Mouse (Mus musculus): ENCODE measurements at regions not wholly inside any gene's neighbourhood (a gene's known extent, or its start where the extent isn't known, plus 50 kb on each side); places are given as distances from the start of the nearest gene placed in this dataset.

DNA sequence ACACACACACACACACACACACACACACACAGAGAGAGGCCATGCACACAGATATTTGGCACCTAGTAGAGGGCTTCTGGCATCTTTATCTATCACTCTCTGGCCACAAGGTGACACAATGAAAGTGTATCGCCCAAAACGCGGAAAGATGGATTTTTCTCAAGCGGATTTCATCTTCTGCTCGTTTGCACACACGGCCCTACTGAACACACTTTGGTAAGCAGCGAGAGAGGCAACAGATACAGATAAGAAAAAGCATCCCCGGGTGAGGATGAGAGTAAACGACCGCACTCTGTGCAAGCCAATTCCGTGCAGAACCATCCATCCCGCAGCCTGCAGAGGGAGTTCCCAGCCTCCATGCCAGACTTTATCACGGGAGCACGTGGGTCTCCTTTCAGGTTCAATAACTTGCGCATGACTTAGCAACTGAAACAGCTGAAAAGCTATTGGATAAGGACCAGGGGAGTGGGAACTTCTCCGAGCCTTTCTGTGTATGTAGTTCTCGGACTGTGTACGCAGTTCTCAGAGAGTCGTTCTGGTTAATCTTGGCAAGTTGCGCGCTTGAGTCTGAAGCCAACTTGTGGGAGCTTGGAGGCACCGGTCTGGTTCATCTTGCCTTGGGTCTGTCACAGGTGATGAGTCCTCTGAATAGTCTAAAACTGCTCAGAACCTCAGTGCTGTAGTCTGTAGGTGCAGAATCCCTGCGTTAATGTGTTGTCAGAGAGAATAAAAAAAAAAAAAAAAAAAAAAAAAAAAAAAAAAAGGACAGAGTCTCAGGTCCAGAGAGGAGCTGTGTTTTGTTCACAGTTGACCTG, 97.2 kb upstream of the Tmem178 start:
- H3K4me1 ChIP-seq = peaks cover 14% of the 10 kb centered on the region
- 44% methylated on average over 23 of the region's 23 CpGs for WGBS
- H3K4me2 ChIP-seq = peak overlapping the region; percentile 35
- H3K27me3 ChIP-seq = no peaks in the 10 kb centered on the region
- H3K27ac ChIP-seq = peak overlapping the region; percentile 57
- peak; percentile 91 for ATAC-seq
- H3K36me3 ChIP-seq (ENCODE audit: poor library complexity, severe bottlenecking) = no peaks in the 10 kb centered on the region
- H3K9me3 ChIP-seq (replicated peaks) = no peaks in the 10 kb centered on the region
- H3K4me3 ChIP-seq = no peak overlapping the region; the same call in 1 of the 2 replicates
- H3K9ac ChIP-seq = no peak overlapping the region

DNA sequence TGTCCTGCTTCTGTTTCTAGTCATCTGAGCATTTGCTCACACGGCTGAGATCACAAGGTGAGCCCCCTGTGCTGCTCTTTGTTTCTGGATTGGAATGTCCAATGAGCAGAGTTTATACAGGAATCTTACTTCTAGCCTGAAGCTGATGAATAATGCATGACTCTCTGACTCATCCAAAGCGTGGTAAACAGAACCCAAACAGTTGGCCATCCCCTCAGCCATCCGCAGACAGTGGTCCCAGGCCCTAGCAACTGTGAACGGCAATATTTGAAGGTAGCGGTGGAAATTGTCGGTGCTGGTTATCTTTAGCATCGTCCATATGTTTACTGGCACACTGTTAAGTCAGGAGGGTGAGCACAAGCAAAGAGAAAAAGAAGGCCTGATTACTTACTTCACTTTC, 99.1 kb upstream of the Tmem178 start:
- H3K4me1 ChIP-seq = peaks cover 14% of the 10 kb centered on the region
- H3K9ac ChIP-seq = no peak overlapping the region
- WGBS = 50% methylated on average over 7 of the region's 7 CpGs
- no peaks in the 10 kb centered on the region for H3K9me3 ChIP-seq (replicated peaks)
- no peaks in the 10 kb centered on the region for H3K27me3 ChIP-seq
- H3K4me2 ChIP-seq = no peak overlapping the region
- H3K36me3 ChIP-seq (ENCODE audit: poor library complexity, severe bottlenecking) = no peaks in the 10 kb centered on the region
- H3K4me3 ChIP-seq = no peak overlapping the region
- peak; percentile 50; the same call in 1 of the 2 replicates for ATAC-seq
- no peak overlapping the region for H3K27ac ChIP-seq

- Histone ChIP-seq H3K4me3 (no peak overlapping the region), H3K4me2 (no peak overlapping the region), H3K9ac (no peak overlapping the region), H3K27ac (no peak overlapping the region), H3K4me1 (peaks cover 10% of the 10 kb centered on the region), H3K36me3 (ENCODE audit: poor library complexity, severe bottlenecking) (no peaks in the 10 kb centered on the region), H3K27me3 (no peaks in the 10 kb centered on the region), H3K9me3 (replicated peaks) (no peaks in the 10 kb centered on the region)
- 92% methylated on average over 4 of the region's 4 CpGs for WGBS
- no peak for ATAC-seq
These were observed 102.5 kb upstream of the Tmem178 start for GRCm38 (mm10) chr17:80841903-80842302.

- Histone ChIP-seq H3K4me2 (no peak overlapping the region), H3K4me3 (no peak overlapping the region), H3K9me3 (replicated peaks) (no peaks in the 10 kb centered on the region), H3K36me3 (ENCODE audit: poor library complexity, severe bottlenecking) (no peaks in the 10 kb centered on the region), H3K27ac (no peak overlapping the region), H3K27me3 (no peaks in the 10 kb centered on the region), H3K9ac (no peak overlapping the region), H3K4me1 (peaks cover 5% of the 10 kb centered on the region; the same call in 1 of the 2 replicates)
- ATAC-seq = no peak
- 81% methylated on average over 6 of the region's 6 CpGs for WGBS
These were observed 103.5 kb upstream of the Tmem178 start for GRCm38 (mm10) chr17:80840896-80841295.

GRCm38 (mm10) chr17:80840452-80840851, 104.0 kb upstream of the Tmem178 start:
- no peak overlapping the region for H3K27ac ChIP-seq
- H3K27me3 ChIP-seq = no peaks in the 10 kb centered on the region
- no peak for ATAC-seq
- H3K9me3 ChIP-seq (replicated peaks) = no peaks in the 10 kb centered on the region
- no peaks in the 10 kb centered on the region for H3K36me3 ChIP-seq (ENCODE audit: poor library complexity, severe bottlenecking)
- no peak overlapping the region for H3K4me3 ChIP-seq
- WGBS = 91% methylated on average over 4 of the region's 4 CpGs
- H3K9ac ChIP-seq = no peak overlapping the region
- peaks cover 4% of the 10 kb centered on the region; the same call in 1 of the 2 replicates for H3K4me1 ChIP-seq
- no peak overlapping the region for H3K4me2 ChIP-seq

DNA sequence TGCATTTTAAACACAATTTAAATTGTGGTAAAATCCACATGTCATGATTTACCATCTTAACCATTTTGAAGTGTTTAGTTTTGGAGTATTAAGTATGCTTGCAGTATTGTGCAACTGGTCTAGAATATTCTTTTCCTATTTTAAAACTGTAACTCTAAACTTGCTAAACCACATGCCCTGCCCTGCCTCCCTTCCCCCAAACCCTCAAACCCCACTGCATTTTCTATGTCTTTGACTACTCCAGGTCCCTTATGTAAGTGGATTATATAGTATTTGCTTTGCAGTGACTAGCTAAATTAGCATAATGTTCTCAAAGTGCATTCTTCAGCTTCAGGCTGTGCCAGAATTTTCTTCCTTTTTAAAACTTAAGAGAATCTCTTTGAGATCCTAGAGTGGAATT, 106.4 kb upstream of the Map4k3 start:
- no peaks in the 10 kb centered on the region for H3K4me1 ChIP-seq
- no peak for ATAC-seq
- H3K4me3 ChIP-seq = no peak overlapping the region
- no peaks in the 10 kb centered on the region for H3K27me3 ChIP-seq
- no peaks in the 10 kb centered on the region for H3K9me3 ChIP-seq (replicated peaks)
- no peak overlapping the region for H3K27ac ChIP-seq
- no peaks in the 10 kb centered on the region for H3K36me3 ChIP-seq (ENCODE audit: poor library complexity, severe bottlenecking)
- no peak overlapping the region for H3K9ac ChIP-seq
- H3K4me2 ChIP-seq = no peak overlapping the region

- no peaks in the 10 kb centered on the region for H3K4me1 ChIP-seq
- H3K27me3 ChIP-seq = no peaks in the 10 kb centered on the region
- no peak for ATAC-seq
- no peak overlapping the region for H3K9ac ChIP-seq
- no peak overlapping the region for H3K27ac ChIP-seq
- H3K4me3 ChIP-seq = no peak overlapping the region
- WGBS = 27% methylated on average over 5 of the region's 5 CpGs
- H3K9me3 ChIP-seq (replicated peaks) = no peaks in the 10 kb centered on the region
- H3K4me2 ChIP-seq = no peak overlapping the region
- no peaks in the 10 kb centered on the region for H3K36me3 ChIP-seq (ENCODE audit: poor library complexity, severe bottlenecking)
These were observed 105.9 kb upstream of the Map4k3 start for GRCm38 (mm10) chr17:80834176-80834517.

DNA sequence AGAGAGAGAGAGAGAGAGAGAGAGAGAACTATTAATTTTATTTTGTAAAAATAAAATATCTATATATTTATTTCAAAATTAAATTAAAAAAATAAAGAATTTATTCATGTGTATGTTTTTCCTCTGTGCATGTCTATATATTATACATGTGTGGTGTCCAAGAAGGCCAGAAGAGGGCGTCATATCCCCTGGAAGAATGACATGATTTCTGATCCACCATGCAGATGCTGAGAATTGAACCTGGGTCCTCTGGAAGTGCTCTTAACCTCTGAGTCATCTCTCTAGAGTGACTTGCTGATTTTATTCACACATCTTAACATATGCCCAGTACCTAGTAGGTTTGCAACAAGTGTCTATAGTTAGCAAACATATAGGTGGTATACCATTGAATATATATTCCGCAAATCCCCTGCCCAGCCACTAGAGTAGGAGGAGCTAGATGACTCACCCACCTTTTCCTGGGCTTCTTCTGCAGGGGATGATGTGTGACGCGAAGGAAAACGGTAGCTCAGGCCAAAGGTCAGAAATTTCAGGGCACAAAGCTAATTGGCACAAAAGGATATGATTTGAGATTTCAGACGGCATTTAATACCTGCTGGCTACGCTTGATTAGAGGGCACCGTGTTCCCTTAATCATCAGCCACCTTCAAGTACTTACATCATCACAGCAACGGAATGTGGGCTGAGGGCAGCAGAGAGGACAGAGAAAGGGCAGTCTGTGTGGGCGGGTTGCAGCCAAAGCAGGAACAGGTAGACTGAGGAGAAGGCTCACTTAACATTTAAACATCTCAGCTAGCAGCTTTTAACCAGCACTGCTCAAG, 105.3 kb upstream of the Map4k3 start:
- no peak for ATAC-seq
- Histone ChIP-seq H3K4me3 (no peak overlapping the region), H3K4me1 (no peaks in the 10 kb centered on the region), H3K4me2 (no peak overlapping the region), H3K9me3 (replicated peaks) (no peaks in the 10 kb centered on the region), H3K36me3 (ENCODE audit: poor library complexity, severe bottlenecking) (no peaks in the 10 kb centered on the region), H3K27ac (no peak overlapping the region), H3K27me3 (no peaks in the 10 kb centered on the region), H3K9ac (no peak overlapping the region)
- WGBS = 34% methylated on average over 10 of the region's 10 CpGs

- 79% methylated on average over 4 of the region's 4 CpGs for WGBS
- H3K27me3 ChIP-seq = no peaks in the 10 kb centered on the region
These were observed 103.4 kb upstream of the Map4k3 start for GRCm38 (mm10) chr17:80831686-80832085.

DNA sequence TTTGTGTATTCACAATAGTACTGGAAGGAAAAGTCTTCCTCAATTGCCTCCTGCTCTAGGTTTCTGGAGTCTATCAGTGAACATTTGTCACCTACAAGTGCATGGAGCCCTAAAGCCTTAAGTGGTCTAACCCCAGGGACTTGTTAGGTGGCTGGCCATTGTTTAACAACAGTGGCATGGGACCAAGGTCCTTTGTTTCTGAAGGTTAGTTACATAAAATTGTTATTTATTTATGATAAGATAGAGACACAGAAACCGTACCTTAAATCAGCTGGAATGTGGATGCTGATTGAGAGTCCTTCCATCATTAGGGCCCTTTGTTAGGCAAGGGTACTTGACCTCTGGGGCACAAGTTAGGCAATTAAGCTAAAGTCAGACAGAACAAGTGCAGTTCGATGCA, 99.6 kb upstream of the Map4k3 start:
- ATAC-seq = no peak
- no peaks in the 10 kb centered on the region for H3K9me3 ChIP-seq (replicated peaks)

More at GRCm38 (mm10) chr17:80831686-80832085, 103.4 kb upstream of the Map4k3 start:
- Histone ChIP-seq H3K4me2 (no peak overlapping the region), H3K4me1 (no peaks in the 10 kb centered on the region), H3K36me3 (ENCODE audit: poor library complexity, severe bottlenecking) (no peaks in the 10 kb centered on the region), H3K27ac (no peak overlapping the region), H3K9me3 (replicated peaks) (no peaks in the 10 kb centered on the region), H3K9ac (no peak overlapping the region), H3K4me3 (no peak overlapping the region)
- ATAC-seq = no peak

GRCm38 (mm10) chr17:80827361-80827760, 99.1 kb upstream of the Map4k3 start:
- no peak for ATAC-seq
- no peak overlapping the region for H3K9ac ChIP-seq
- H3K4me3 ChIP-seq = no peak overlapping the region
- 92% methylated on average over 17 of the region's 17 CpGs for WGBS
- no peak overlapping the region for H3K27ac ChIP-seq
- no peaks in the 10 kb centered on the region for H3K36me3 ChIP-seq (ENCODE audit: poor library complexity, severe bottlenecking)
- no peaks in the 10 kb centered on the region; the same call in 1 of the 2 replicates for H3K4me1 ChIP-seq
- H3K9me3 ChIP-seq (replicated peaks) = no peaks in the 10 kb centered on the region
- H3K4me2 ChIP-seq = no peak overlapping the region
- H3K27me3 ChIP-seq = no peaks in the 10 kb centered on the region

More for the DNA sequence above, 99.6 kb upstream of the Map4k3 start:
- no peaks in the 10 kb centered on the region; the same call in 1 of the 2 replicates for H3K4me1 ChIP-seq
- no peaks in the 10 kb centered on the region for H3K27me3 ChIP-seq
- H3K9ac ChIP-seq = no peak overlapping the region
- no peak overlapping the region for H3K4me3 ChIP-seq
- H3K36me3 ChIP-seq (ENCODE audit: poor library complexity, severe bottlenecking) = no peaks in the 10 kb centered on the region
- no peak overlapping the region for H3K4me2 ChIP-seq
- H3K27ac ChIP-seq = no peak overlapping the region
- WGBS = 60% methylated on average over 2 of the region's 2 CpGs

DNA sequence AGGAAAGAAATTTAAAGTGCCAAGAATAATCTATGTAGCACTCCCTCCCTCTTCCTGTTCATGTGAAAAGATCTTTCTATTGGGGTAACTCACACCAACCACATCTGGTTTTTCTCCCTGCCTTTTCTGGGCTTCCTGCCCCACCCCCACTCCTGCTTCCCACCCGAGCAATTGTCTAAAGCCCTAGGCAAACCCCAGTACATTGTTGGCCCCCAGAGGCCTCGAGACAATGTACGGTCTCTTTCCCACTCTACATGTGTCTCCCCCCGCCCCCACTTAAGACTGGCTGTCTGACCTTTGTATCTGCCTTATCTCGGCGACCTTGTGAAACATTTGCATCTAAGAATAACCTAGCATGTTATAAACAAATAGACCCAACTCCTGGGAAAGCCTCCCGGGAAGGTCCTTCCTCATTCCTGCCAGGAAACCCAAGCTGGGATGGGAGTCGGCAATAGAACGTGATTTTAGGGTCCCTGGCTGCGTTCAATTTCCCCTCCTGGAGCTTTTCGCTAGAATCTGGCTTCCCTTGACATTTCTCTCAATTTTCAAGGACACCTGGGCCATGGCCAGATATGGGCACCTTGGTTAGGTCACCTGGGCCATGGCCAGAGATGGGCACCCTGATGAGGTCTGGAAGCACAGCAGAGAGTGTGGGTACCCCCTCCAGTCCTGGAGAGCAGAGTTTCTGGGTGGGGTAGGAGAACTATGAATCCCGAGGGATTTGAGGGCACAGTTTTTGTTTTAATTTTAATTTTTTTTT, 97.9 kb upstream of the Map4k3 start:
- Histone ChIP-seq H3K4me2 (no peak overlapping the region), H3K4me3 (no peak overlapping the region), H3K4me1 (no peaks in the 10 kb centered on the region; the same call in 1 of the 2 replicates), H3K9me3 (replicated peaks) (no peaks in the 10 kb centered on the region), H3K36me3 (ENCODE audit: poor library complexity, severe bottlenecking) (no peaks in the 10 kb centered on the region), H3K27ac (no peak overlapping the region; the same call in 1 of the 2 replicates), H3K9ac (no peak overlapping the region), H3K27me3 (no peaks in the 10 kb centered on the region)
- 66% methylated on average over 12 of the region's 12 CpGs for WGBS
- no peak for ATAC-seq
